Mouse (Mus musculus) naive thymus-derived CD4-positive, alpha-beta T cell, adult 2 months (primary cell): ENCODE measurements at regions not wholly inside any gene's neighbourhood (a gene's known extent, or its start where the extent isn't known, plus 50 kb on each side); places are given as distances from the start of the nearest gene placed in this dataset.

Experiments used
- DNase-seq: peaks from one replicate; pipeline ENCODE4 v3.0.0-alpha.2; 2011; ENCODE audit warnings: low read depth

- no peak for DNase-seq
Observed at GRCm38 (mm10) chr17:62415152-62415551, 466.0 kb downstream of the Efna5 start.

DNA sequence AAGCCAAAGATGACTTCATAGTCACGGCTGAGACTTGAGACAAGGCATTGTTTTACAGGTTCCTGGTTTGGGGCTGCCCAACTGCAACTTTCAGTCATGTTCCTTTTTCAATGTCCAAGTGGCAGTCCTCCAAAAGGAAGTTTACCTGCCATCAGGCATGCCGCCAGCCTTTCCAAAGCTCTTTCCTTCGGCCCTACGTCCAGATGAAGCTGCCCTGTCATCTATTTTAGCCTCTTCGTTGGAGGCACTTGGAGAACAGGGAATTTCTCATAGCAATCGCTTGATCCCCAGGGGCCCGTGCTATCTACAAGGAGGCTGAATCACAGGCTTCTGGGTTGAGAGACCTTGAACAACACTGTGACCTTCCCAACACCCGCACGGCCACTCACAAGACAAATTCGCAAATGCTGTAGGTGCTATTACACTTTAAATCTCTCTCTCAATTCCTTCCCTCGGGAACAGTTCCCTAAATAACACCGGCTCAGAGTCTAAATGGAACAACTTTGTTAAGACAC is 468.4 kb downstream of the Efna5 start:
- DNase-seq: no peak

- no peak for DNase-seq
Observed at GRCm38 (mm10) chr17:62403739-62404138, 477.4 kb downstream of the Efna5 start.

DNA sequence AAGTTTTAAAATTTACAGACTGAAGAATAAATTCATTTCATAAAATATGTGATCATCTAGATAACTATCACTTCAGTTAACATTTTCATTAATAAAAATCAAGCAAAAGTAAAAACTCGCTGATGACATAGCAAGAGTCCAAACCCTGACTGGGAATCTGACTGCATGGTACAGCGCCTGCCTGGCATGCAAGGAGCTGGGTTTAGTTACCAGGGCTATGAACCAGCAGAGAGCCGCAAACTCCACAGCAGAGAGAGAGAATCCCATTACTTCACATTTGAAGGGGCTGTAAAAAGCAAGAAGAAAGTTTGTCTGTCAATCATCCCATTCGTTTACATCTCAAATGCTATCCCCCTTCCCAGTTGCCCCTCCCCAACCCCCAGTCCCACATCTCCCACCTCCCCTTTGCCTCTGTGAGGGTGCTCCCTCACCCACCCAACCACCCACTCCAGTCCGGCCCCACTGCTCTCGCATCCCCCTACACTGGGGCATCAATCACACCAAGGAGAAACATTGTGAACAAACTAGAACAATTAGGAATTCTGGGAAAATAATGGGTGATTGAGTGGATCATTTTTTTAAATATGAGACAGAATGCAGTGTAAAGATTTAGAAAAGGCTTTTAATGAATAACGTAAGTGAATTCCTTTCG is 487.6 kb downstream of the Efna5 start:
- DNase-seq: no peak

DNA sequence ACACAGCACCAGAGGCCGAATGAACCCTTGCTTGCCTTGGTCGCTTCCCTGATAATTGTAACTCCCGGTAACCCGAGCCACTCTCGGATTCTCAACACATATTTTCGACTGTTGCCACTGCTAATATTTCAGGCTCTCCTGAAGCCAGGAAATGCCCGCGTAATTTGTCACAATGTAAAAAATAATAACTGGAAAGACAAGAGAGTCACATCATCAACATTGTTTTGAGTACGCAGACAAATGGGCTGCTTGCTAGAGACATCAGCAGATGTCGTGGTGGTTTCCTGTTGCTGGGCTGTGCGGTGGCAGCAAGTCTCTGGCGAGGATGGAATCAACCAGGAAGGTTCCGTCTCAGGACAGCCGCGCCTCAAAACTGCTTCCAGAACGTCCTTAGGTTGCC is 497.1 kb downstream of the Efna5 start:
- DNase-seq: no peak

- no peak for DNase-seq
Observed at GRCm38 (mm10) chr17:62378868-62379417, 502.2 kb downstream of the Efna5 start.

DNA sequence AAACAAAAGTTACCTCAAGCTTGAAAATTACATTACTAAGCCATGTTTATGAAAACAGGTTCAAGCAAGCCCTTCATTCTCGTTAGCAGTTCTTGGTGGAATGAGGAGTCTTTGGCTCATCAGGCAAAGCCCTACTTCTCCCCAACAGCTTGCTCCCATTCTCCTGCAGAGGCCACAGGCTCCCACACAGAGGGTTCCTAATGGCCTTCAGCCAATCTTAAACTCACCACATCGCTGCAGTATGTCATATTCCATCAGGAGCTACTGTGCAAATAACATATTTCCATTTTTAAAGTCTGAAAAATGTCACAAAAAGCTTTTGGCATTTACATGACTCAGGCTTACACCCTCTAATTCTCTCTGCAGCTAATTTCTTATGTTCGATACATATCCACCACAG is 512.0 kb downstream of the Efna5 start:
- DNase-seq: no peak

GRCm38 (mm10) chr17:62367937-62368336 is 513.2 kb downstream of the Efna5 start:
- no peak for DNase-seq

GRCm38 (mm10) chr17:62358323-62358722 is 522.8 kb downstream of the Efna5 start:
- DNase-seq: no peak

GRCm38 (mm10) chr17:62337890-62338557 is 543.1 kb downstream of the Efna5 start:
- DNase-seq: no peak

GRCm38 (mm10) chr17:62330226-62330625 is 550.9 kb downstream of the Efna5 start:
- no peak for DNase-seq

- DNase-seq: no peak
Observed at GRCm38 (mm10) chr17:62326844-62327243, 554.3 kb downstream of the Efna5 start.

- no peak for DNase-seq
Observed at GRCm38 (mm10) chr17:62319033-62319432, 562.1 kb downstream of the Efna5 start.

DNA sequence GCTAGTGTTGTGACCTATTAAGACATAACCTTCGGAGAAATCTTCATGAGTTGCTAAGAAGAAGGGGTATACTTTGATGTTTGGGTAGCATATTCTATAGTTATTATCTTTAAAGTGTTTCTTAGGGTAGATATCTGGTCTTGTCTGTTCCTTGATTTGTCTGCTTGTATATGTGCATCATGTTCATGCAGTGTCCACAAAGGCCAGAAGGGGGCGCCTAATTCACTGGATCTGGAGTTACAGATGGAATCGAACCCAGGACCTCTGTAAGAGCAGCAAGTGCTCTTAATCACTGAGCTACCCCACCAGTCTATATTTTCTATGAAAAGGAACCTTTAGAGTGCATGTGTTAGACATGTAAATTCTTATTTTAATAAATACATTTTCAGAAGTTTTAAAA is 571.1 kb downstream of the Efna5 start:
- no peak for DNase-seq

- no peak for DNase-seq
Observed at GRCm38 (mm10) chr17:62307111-62307510, 574.0 kb downstream of the Efna5 start.

DNA sequence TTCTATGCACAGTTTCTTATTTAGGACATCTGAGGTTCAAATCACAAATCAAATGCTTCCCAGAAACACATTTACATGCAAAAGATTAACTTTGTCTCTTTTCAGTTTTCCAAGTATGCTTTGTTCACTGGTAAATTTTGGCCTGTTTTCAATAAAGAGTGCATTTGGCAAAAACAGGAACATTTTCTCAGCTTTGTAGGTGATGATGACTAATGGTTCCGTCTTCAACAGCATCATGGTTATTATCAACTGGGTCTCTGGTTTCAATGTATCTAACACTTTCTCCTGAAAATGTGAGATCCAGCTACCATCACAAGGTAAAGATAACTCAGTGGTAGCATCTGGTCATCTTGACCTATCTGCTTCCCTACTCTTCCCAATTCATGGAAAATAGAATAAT is 574.6 kb downstream of the Efna5 start:
- DNase-seq: no peak

- no peak for DNase-seq
Observed at GRCm38 (mm10) chr17:62305140-62305539, 576.0 kb downstream of the Efna5 start.

DNA sequence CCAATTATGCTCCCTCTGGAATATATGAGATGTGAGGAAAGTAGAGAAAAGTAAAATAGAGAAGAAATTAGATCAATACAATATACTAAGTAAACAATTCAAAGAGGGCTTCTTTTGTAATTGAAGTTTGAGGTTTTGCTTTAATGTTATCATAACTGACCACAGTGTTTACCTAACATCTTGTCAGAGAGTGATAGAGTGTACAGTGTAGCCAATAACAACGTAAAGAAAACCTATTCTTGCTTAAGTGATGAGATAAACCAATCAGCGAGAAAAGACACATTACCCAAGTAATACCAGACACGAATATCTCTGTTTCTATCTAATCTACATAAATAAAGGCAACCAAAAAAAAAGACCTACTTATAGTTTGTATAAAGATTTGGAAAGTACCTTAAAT is 577.0 kb downstream of the Efna5 start:
- DNase-seq: no peak

- DNase-seq: no peak
Observed at GRCm38 (mm10) chr17:62299875-62300274, 581.2 kb downstream of the Efna5 start.

- DNase-seq: no peak
Observed at GRCm38 (mm10) chr17:62297393-62298060, 583.6 kb downstream of the Efna5 start.

DNA sequence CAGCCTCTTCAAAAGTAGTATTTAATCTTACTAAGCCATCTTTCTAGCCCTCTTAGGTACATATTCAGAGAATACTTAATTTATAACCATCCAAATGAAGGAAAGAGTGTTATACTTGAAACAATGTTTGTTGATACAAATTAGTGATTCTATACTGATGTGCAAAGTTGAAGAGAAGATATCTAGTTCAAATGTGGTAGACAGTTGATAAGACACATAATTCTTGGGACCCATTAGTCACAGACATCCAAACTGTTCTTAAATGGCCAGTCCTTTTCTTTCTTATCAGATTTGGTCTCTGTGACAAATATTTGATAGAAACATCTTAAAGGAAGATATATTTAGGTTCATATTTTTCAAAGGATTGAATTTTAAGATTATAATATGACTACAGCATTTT is 585.7 kb downstream of the Efna5 start:
- DNase-seq: no peak

- no peak for DNase-seq
Observed at GRCm38 (mm10) chr17:62292703-62293102, 588.4 kb downstream of the Efna5 start.

DNA sequence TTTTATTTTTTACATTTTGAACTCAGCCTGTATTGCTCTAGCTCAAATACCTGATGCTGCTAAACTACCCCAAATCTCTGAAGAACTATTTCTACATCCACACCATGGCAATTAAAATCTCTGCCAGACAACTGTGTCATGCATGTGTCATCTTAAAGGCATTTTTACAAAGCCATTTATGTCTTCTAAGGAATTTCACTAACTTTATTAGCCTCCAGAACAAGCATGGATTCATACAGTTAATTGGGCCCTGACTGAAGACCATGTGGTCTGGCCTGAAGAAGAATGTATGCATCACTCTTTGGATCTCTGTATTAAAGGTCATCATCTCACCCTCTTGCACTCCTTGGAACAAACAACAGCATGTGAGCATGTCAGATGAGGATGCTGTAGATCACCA is 593.5 kb downstream of the Efna5 start:
- DNase-seq: no peak
